Mouse (Mus musculus) retina, postnatal 7 days (tissue): ENCODE results near the gene Fyb2.

ENCODE experiments used
- DNase-seq: peaks from one replicate; pipeline ENCODE4 v3.0.0-alpha.2; 2012; ENCODE audit warnings: low read depth, low spot score

Fyb2 gene

DNA sequence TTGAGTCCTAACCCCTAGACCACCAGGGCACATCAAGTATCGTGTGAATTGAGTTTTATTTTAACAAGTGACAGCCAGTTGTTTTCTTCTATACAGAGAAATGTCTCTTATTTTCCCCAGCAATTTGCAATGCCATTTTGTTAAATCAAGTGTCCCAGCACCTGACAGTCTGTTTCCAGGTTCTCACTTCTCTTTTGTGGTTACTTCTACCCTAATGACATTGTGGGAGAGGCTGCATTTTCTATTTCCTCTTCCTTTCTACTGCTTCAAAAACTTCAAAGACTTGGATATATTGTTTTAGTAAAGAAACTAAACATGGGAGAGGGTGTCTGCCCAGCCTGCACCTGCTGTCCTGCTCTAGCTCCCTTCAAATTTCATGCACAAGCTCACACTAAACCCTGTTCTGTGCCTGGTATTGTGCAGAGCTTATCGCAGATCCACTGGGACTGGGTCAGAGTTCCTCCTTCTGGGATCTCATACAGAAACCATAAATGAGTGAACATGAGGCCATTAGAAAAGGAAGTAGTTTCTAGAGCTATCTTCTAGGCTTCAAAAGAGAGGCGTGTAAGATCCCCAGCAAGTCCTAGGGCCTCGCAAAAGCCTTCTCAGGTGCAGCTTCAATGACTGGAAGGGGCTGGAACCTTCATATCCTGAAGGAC lies 94.2 kb downstream of the Fyb2 start:
- no peak for DNase-seq

DNA sequence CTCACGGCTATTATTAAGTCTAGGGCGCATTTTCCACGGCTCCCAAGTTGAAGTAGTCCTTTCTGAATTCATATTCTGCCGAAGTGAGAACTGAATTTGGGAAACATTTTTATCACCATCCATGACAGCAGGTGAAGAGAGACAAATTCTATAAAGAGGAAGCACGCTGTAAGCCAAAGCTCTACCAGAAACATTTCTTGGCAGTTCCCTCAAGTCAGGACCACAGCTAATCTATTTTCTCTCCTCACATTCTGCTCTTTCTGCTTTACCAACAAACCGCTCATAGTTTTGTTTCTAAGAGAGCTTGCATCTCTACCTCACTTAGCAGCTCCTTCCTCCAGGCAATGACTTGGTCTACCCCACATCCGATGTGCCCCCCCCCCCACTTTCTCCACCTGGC lies 100.5 kb downstream of the Fyb2 start:
- no peak for DNase-seq

DNA sequence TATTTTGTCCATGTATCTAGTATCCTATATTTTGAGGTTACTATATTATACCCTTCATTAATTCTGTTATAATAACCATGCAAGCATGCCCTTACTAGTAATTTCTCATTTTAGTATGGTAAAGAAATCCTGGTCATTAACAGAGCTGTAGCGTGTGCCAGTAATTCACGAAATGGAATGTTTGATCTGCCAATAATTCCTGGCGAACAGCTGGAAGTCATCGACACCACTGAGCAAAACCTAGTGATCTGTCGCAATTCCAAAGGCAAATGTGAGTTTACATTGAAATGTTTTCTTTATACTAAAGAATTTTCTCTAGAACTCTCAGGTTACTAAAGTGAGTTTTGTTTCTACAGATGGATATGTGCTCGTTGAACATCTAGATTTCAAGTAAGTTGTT lies 102.2 kb downstream of the Fyb2 start:
- no peak for DNase-seq

DNA sequence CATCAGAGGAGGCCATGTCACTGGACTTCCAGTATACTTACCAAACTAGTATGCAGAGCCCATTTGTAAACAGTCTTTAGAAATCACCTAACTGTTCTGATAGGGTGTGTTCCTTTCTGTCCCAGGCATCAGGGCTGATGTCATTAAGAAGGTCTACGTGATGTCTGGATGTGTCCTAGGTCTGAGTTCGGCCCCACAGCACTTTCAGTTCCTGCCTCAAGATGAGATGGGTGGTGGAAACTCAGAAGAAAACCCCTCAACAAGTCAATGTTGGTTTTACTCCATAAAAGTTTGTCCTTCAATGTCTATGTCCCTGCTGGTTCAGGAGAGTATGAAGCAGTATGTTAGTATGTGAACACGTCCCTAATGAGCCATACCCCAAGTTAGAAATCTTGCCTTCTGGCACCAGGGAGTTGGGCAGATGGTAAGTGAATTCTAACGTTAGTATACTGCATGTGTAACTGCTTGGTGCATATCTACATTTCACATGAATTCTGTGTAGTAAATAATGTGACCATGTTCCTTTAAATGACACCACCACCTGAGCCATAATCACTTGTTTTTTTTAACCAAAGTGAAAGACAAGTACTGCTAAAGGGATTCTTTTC lies 102.9 kb downstream of the Fyb2 start:
- no peak for DNase-seq

DNA sequence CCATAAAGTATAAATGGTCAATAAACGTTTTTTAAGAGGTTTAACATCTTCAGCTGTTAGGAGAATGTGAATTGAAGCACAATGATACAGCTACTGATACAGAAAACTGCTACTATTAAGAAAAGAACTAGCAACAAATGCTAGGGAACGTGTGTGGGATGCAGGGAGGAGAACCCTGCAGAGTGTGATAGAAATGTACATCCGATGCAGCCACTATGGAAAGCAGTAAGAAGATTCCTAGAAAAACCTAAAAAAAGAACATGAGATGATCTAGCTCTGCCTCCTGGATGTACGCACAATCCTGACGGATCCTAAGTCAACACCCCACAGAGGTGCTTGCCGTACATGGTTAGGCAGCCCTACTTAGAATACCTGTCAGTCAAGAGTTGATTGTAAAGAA lies 114.0 kb downstream of the Fyb2 start:
- no peak for DNase-seq

DNA sequence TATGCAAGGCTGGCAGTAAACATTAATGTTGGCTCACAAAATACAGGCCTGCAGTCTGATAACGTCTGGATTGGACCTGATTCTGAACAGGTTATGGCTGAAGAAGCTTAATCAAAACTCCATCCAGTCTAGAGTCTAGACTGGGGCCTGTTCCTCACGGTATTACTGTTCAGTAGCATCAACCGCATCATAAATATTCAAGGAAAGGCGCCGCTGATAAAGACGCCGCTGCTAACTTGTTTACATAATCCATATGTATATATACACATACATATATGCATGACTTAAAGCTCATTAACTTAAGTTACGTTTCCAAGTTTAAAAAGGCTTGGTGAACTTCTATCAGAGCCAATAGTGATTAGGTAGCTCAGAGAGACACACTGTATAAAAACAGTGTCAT lies 117.8 kb downstream of the Fyb2 start:
- no peak for DNase-seq

DNA sequence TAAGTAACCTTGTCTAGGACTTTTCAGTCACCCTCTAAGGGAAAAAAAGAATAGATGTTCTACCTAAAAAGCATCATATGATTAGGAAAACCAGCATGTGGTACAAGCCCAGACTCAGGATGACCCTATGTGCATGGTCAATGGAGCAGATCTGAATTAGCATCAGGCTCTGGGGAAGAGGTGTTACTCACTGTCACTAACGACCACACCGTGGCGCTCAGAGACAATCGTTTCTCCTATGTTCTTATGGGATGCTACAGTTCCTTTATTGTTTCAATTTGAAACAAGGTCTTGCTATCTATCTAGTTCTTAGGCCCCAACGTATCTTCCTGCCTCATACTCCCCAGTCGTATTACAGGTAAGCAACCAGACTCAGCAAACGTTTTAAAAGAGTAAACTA lies 119.9 kb downstream of the Fyb2 start:
- DNase-seq, result no peak

DNA sequence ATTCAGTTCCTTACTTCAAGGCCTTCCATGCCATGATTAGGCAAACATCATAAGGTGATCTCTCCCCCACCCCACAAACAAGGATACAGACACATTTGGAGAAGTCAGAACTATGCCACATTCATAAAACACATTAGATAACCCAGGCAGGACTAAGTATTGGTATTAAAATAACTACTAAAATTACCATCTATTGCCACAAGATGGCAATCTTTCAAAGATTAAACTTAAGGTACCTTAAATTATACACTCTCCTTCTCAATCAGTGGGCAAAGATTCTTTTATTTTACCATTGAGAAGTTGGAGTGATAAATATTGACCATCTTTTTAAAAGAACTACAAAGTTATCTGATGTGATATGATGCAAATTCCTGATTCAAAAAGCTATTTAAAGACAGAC lies 121.0 kb downstream of the Fyb2 start:
- DNase-seq, result no peak

DNA sequence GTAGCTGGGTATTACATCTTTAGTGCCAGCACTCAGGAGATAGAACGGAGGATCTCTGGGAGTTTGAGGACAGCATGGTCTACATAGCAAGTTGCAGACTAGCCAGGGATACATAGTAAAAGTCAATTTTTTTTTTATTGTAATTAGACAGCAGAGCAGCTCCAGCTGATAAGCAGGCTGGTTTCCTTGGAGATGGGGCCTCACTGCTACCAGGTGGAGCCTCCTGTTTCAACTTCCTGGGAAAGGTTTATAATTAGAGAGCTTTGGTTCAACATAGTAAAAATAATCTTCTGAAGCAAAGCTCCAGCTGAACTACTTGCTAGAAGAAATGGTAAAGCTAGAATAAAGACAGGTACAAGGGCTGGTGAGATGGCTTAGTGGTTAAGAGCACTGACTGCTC lies 136.8 kb downstream of the Fyb2 start:
- no peak for DNase-seq

DNA sequence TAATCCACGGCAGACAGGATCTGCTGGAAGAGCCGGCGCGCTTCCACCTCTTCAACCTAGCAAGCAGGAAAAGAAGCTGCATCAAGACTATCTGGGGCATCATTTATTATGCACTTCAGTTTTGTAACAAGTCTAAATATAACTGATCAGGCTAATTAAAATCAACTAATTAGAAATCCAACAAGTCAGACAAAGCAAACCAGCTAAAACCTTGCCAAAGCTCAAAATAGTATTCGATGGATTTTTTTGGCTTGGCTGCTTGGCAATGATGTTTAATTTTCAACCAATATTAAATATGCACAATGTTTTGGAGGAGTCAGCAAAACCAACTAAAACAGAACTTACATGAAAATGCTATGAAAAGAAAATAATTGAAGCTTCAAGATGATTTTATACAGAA lies 138.0 kb downstream of the Fyb2 start:
- DNase-seq, result no peak
